Mouse (Mus musculus) CH12.LX (cell line): ENCODE data around the gene Neurl1a. TPM values are rescaled to one million over a fixed set of nuclear protein-coding genes. Genes with fewer than 3 reads are reported as not detected.

Source experiments
- DNase-seq: peaks from one replicate; pipeline ENCODE4 v3.0.0-alpha.2; 2013; ENCODE audit errors: extremely low read depth
- H3K27ac ChIP-seq: 2 replicates; pipeline ENCODE4 v1.5.1; 2012; ENCODE audit warnings: low read depth, mild to moderate bottlenecking, control low read depth, moderate library complexity; ENCODE audit not compliant: insufficient read depth
- H3K27me3 ChIP-seq: replicated peaks from 2 replicates; pipeline ENCODE3; 2012; ENCODE audit warnings: inconsistent platforms
- H3K36me3 ChIP-seq, 2 experiments: replicated peaks in 1 of 2; 2 replicates each; pipeline versions ENCODE3 to v1.6.1; 2012; ENCODE audit warnings: inconsistent platforms in 1 of 2, low read length in 1 of 2, mild to moderate bottlenecking in 1 of 2, mixed read lengths in 1 of 2, moderate library complexity in 1 of 2; ENCODE audit not compliant: control insufficient read depth in 1 of 2, insufficient read depth in 1 of 2
- H3K4me1 ChIP-seq, 2 experiments: 2 replicates each; pipeline ENCODE4 v1.6.1; 2012; ENCODE audit warnings: inconsistent platforms in 1 of 2, moderate library complexity in 1 of 2; ENCODE audit not compliant: insufficient read depth in 2 of 2, control insufficient read depth in 1 of 2
- H3K4me2 ChIP-seq: 2 replicates; pipeline ENCODE4 v1.6.1; 2012; ENCODE audit warnings: low read depth, mild to moderate bottlenecking, control low read depth; ENCODE audit not compliant: poor library complexity, insufficient read depth, severe bottlenecking
- H3K4me3 ChIP-seq, 3 experiments: fragments of 150-350 bp in 1 of 3; sonication (generic) in 1 of 3; replicated peaks in 1 of 3; 2 replicates each; pipeline versions ENCODE3 to v1.5.1; 2011 to 2012; ENCODE audit warnings: low read depth in 2 of 3, low read length in 2 of 3, mild to moderate bottlenecking in 2 of 3, moderate library complexity in 2 of 3, control low read depth in 1 of 3, improper control_type of control experiment in 1 of 3, inconsistent platforms in 1 of 3, mixed read lengths in 1 of 3; ENCODE audit not compliant: poor library complexity in 1 of 3
- H3K79me2 ChIP-seq: replicated peaks from 2 replicates; pipeline ENCODE4 v1.6.1; 2012; ENCODE audit warnings: mild to moderate bottlenecking, moderate library complexity; ENCODE audit not compliant: control insufficient read depth, poor library complexity, insufficient read depth, severe bottlenecking; ENCODE audit errors: extremely low read depth
- H3K9ac ChIP-seq: 2 replicates; pipeline ENCODE4 v1.6.1; 2012; ENCODE audit warnings: low read depth, mild to moderate bottlenecking, control low read depth, moderate library complexity; ENCODE audit not compliant: insufficient read depth
- H3K9me3 ChIP-seq: replicated peaks from 2 replicates; pipeline ENCODE3; 2012; ENCODE audit warnings: low read length, inconsistent platforms, mixed read lengths
- BHLHE40 ChIP-seq: IDR thresholded peaks from 2 replicates; pipeline ENCODE4 v1.6.1; 2011; ENCODE audit warnings: mild to moderate bottlenecking, low read depth, low read length, improper control_type of control experiment
- CHD1 ChIP-seq: IDR thresholded peaks from 2 replicates; pipeline ENCODE4 v1.6.1; 2012; ENCODE audit warnings: low read depth, low read length, improper control_type of control experiment, inconsistent platforms
- EP300 ChIP-seq: IDR thresholded peaks from 2 replicates; pipeline ENCODE4 v1.6.1; 2011; ENCODE audit warnings: low read length, improper control_type of control experiment
- GABPA ChIP-seq: IDR thresholded peaks from 2 replicates; pipeline ENCODE4 v1.6.1; 2012; ENCODE audit warnings: low read depth, low read length, improper control_type of control experiment, inconsistent platforms; ENCODE audit not compliant: insufficient replicate concordance
- HCFC1 ChIP-seq: IDR thresholded peaks from 2 replicates; pipeline ENCODE4 v1.6.1; 2012; ENCODE audit warnings: low read depth, mild to moderate bottlenecking, inconsistent platforms, low read length, improper control_type of control experiment
- JUN ChIP-seq: IDR thresholded peaks from 2 replicates; pipeline ENCODE4 v1.6.1; 2011; ENCODE audit warnings: low read depth, mild to moderate bottlenecking, low read length, improper control_type of control experiment, moderate library complexity; ENCODE audit not compliant: insufficient read depth
- JUND ChIP-seq: conservative IDR thresholded peaks from 2 replicates; pipeline ENCODE4 v1.6.1; 2011; ENCODE audit warnings: low read depth, low read length, improper control_type of control experiment
- KAT2A ChIP-seq: IDR thresholded peaks from 2 replicates; pipeline ENCODE4 v1.6.1; 2012; ENCODE audit warnings: low read length, improper control_type of control experiment, inconsistent platforms; ENCODE audit not compliant: insufficient replicate concordance
- MAFK ChIP-seq: IDR thresholded peaks from 2 replicates; pipeline ENCODE4 v1.6.1; 2011; ENCODE audit warnings: low read length, improper control_type of control experiment; ENCODE audit not compliant: insufficient replicate concordance
- MAX ChIP-seq: IDR thresholded peaks from 2 replicates; pipeline ENCODE4 v1.6.1; 2011; ENCODE audit warnings: low read length, improper control_type of control experiment
- MAZ ChIP-seq: IDR thresholded peaks from 2 replicates; pipeline ENCODE4 v1.6.1; 2012; ENCODE audit warnings: low read depth, mild to moderate bottlenecking, inconsistent platforms, low read length, improper control_type of control experiment, moderate library complexity
- MEF2A ChIP-seq: IDR thresholded peaks from 2 replicates; pipeline ENCODE4 v1.6.1; 2014; ENCODE audit warnings: low read depth, mild to moderate bottlenecking, inconsistent platforms, low read length, improper control_type of control experiment, borderline replicate concordance
- MXI1 ChIP-seq: IDR thresholded peaks from 2 replicates; pipeline ENCODE4 v1.6.1; 2011; ENCODE audit warnings: mild to moderate bottlenecking, low read depth, low read length, improper control_type of control experiment
- NELFE ChIP-seq: IDR thresholded peaks from 2 replicates; pipeline ENCODE4 v1.6.1; 2011; ENCODE audit warnings: low read depth, low read length, improper control_type of control experiment
- NRF1 ChIP-seq: IDR thresholded peaks from 2 replicates; pipeline ENCODE4 v1.6.1; 2014; ENCODE audit warnings: low read depth, mild to moderate bottlenecking, inconsistent platforms, low read length, improper control_type of control experiment, moderate library complexity
- POLR2AphosphoS2 ChIP-seq: IDR thresholded peaks from 2 replicates; pipeline ENCODE4 v1.6.1; 2011; ENCODE audit warnings: low read depth, low read length, improper control_type of control experiment
- SMC3 ChIP-seq: IDR thresholded peaks from 2 replicates; pipeline ENCODE4 v1.6.1; 2011; ENCODE audit warnings: low read depth, low read length, improper control_type of control experiment
- TBP ChIP-seq: conservative IDR thresholded peaks from 2 replicates; pipeline ENCODE4 v1.6.1; 2011; ENCODE audit warnings: low read depth, low read length, improper control_type of control experiment
- UBTF ChIP-seq: IDR thresholded peaks from 2 replicates; pipeline ENCODE4 v1.6.1; 2012; ENCODE audit warnings: low read depth, mild to moderate bottlenecking, inconsistent platforms, low read length, improper control_type of control experiment, moderate library complexity
- USF1 ChIP-seq: IDR thresholded peaks from 2 replicates; pipeline ENCODE4 v1.6.1; 2014; ENCODE audit warnings: low read depth, mild to moderate bottlenecking, inconsistent platforms, low read length, improper control_type of control experiment
- USF2 ChIP-seq: conservative IDR thresholded peaks from 2 replicates; pipeline ENCODE4 v1.6.1; 2011; ENCODE audit warnings: low read depth, low read length, improper control_type of control experiment
- ZC3H11A ChIP-seq: IDR thresholded peaks from 2 replicates; pipeline ENCODE4 v1.6.1; 2012; ENCODE audit warnings: low read depth, mild to moderate bottlenecking, inconsistent platforms, low read length, improper control_type of control experiment
- ZKSCAN1 ChIP-seq: IDR thresholded peaks from 2 replicates; pipeline ENCODE4 v1.6.1; 2012; ENCODE audit warnings: low read depth, inconsistent platforms, low read length, improper control_type of control experiment, borderline replicate concordance
- ZMIZ1 ChIP-seq: IDR thresholded peaks from 2 replicates; pipeline ENCODE4 v1.6.1; 2012; ENCODE audit warnings: low read depth, mild to moderate bottlenecking, inconsistent platforms, low read length, improper control_type of control experiment
- ZNF384 ChIP-seq: IDR thresholded peaks from 2 replicates; pipeline ENCODE4 v1.6.1; 2012; ENCODE audit warnings: low read depth, low read length, improper control_type of control experiment, inconsistent platforms
- dilution Hi-C: fragments of 300-500 bp; cut with MboI; formaldehyde crosslinking; loops from 2 replicates; pipeline ENCODE4 v1.14.3; 2020; ENCODE audit warnings: low sequenced_read_pairs; ENCODE audit not compliant: extremely low pct_unique_long_range_greater_than_20kb, extremely low pct_ligation_motif_present
- in situ Hi-C: fragments of 300-500 bp; cut with MboI; formaldehyde crosslinking; loops from 3 replicates; pipeline ENCODE4 v1.14.3; 2019; ENCODE audit warnings: low sequenced_read_pairs, low pct_ligation_motif_present, low pct_unique_long_range_greater_than_20kb, mixed read lengths
- polyA plus RNA-seq: library from polyadenylated mRNA; unstranded; fragments of >175 nt; gene quantifications from 2 replicates; pipeline ENCODE4 v1.2.1, GENCODE M21; 2012; ENCODE audit warnings: low read depth; ENCODE audit not compliant: insufficient read length
- total RNA-seq, 2 experiments: library from RNA; depleted of rRNA; stranded (reverse); fragments of 300-350 nt in 1 of 2; fragments of >200 nt in 1 of 2; gene quantifications; 2 replicates each; pipeline ENCODE4 v1.2.3; 2012 to 2014

Gene Neurl1a
- total and polyA plus RNA-seq, 3 experiments = 0.05 to 0.13 TPM; not detected in 1

DNA sequence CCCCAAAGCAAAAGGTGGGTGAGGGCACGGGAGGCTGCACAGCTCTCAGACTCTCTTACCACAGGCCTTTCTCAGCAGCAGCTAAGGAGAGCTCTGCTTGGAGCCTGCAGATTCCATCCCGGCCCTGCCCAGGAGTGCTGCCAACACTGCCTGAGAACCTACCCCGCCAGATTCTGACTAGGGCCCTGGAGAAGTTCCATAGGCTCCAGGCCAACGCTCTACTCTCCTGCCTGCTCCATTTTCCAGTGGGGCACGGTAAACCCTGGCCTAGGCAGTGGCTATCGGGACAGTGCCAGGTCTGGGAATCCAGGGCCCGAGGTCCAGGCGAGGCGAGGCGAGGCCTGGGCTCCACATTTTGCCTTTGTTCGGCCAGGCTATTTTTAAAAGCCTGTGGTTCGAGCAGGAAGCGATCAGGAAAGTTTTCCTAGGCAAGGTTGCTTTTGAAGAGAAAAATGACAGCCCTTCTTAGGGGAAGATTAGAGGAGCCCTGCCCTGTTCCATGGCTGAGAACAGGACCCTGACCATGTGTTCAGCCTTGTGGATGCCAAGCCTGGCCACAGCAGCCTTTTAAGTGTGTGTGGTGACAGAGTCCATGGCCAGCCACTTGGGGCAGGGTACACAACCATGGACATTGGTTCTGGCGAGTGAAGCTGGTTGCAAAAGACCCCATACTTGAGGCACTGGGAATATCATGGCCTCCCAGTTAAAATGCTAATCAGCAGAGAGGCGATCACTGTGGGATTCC is 101.3 kb downstream of the Neurl1a start:
- in situ Hi-C loops = no loop called here
- H3K9me3 ChIP-seq = no peaks in the 10 kb centered on the region
- H3K4me1 ChIP-seq = no peaks in the 10 kb centered on the region
- no peak for TF ChIP-seq NELFE
- TF ChIP-seq BHLHE40 = no peak
- no peak for TF ChIP-seq MXI1
- no peak for TF ChIP-seq JUN
- no peak for TF ChIP-seq EP300
- TF ChIP-seq MEF2A = no peak
- no peak for TF ChIP-seq UBTF
- no peak for TF ChIP-seq USF1
- TF ChIP-seq MAFK = no peak
- TF ChIP-seq TBP = no peak
- TF ChIP-seq, all 38 proteins: peak for 0
- Histone ChIP-seq H3K79me2 (no peaks in the 10 kb centered on the region), H3K4me3 (no peak overlapping the region), H3K27ac (no peak overlapping the region), H3K27me3 (no peaks in the 10 kb centered on the region), H3K9ac (no peak overlapping the region), H3K36me3 (peaks cover 0 to 72% of the 10 kb centered on the region in 2 experiments), H3K4me2 (no peak overlapping the region)
- no peak for DNase-seq
- dilution Hi-C loops = no loop called here

DNA sequence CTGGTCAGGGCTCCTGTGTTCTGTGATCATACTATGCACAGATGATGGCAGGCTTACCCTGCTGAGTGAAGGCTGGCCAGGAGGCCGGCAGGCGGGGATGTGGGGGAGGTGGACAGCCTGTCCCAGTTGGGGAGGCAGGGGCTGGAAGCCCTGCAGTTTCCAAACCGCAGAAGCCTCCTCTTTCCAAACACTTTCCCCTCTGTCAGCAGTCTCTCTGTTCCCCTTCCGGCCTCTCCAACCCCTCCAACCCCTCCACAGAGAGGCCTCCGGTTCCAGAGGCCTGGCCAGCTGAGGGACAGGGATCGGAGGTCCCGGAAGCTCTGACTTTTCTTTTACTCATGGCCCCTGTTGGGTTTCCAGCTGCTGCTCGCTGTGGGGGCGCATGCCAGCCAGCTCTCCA is 102.3 kb downstream of the Neurl1a start:
- Histone ChIP-seq H3K4me1 (no peaks in the 10 kb centered on the region), H3K36me3 (peaks cover 0 to 80% of the 10 kb centered on the region in 2 experiments), H3K27ac (no peak overlapping the region), H3K4me3 (no peak overlapping the region), H3K9ac (no peak overlapping the region), H3K79me2 (no peaks in the 10 kb centered on the region), H3K27me3 (no peaks in the 10 kb centered on the region), H3K4me2 (no peak overlapping the region), H3K9me3 (no peaks in the 10 kb centered on the region)
- dilution Hi-C loops = no loop called here
- no peak for TF ChIP-seq ZNF384
- DNase-seq = no peak
- in situ Hi-C loops = no loop called here

DNA sequence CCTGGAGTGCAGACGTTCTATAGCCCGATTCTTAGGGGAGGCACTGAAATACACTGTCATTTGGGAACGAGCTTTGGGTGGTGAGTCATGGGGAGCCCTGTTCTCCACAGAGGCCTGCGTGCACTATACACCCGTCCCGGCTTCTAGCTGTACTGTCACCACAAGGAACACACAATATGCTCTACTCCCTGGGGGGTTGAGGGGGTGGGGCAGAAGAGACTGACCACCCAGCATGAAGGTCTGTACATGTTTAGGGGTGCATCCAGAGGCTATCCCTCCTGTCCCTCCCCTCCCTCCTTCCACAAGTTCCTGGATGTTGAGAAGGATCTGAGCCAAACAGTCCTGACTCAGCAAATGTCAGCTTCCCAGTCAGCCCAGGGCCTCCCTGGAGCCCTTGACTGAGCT is 103.4 kb downstream of the Neurl1a start:
- no peak for DNase-seq
- no peaks in the 10 kb centered on the region for H3K27me3 ChIP-seq
- H3K9ac ChIP-seq = no peak overlapping the region
- no peaks in the 10 kb centered on the region for H3K9me3 ChIP-seq
- H3K4me1 ChIP-seq = no peaks in the 10 kb centered on the region
- no peak overlapping the region for H3K4me2 ChIP-seq
- H3K27ac ChIP-seq = no peak overlapping the region
- no peaks in the 10 kb centered on the region for H3K79me2 ChIP-seq
- peaks cover 0 to 81% of the 10 kb centered on the region in 2 experiments for H3K36me3 ChIP-seq
- H3K4me3 ChIP-seq = no peak overlapping the region
- no peak for TF ChIP-seq USF1
- TF ChIP-seq ZC3H11A = no peak
- TF ChIP-seq KAT2A = no peak
- TF ChIP-seq MXI1 = no peak
- TF ChIP-seq MAX = no peak
- TF ChIP-seq JUND = no peak
- no peak for TF ChIP-seq ZMIZ1
- TF ChIP-seq POLR2AphosphoS2 = no peak
- TF ChIP-seq HCFC1 = no peak
- TF ChIP-seq CHD1 = no peak
- TF ChIP-seq ZKSCAN1 = no peak
- TF ChIP-seq SMC3 = no peak
- no peak for TF ChIP-seq GABPA
- TF ChIP-seq BHLHE40 = no peak
- no peak for TF ChIP-seq NRF1
- TF ChIP-seq MEF2A = no peak
- TF ChIP-seq ZNF384 = no peak
- no peak for TF ChIP-seq MAZ
- TF ChIP-seq USF2 = no peak
- in situ Hi-C loops (no loop called here), dilution Hi-C loops (no loop called here)
